Mouse (Mus musculus) ES-E14 (cell line): ENCODE data around the gene Chp1. TPM values are rescaled to one million over a fixed set of nuclear protein-coding genes. Genes with fewer than 3 reads are reported as not detected.
"Not testable (repeated sequence)": the region's sequence is repeated elsewhere in the genome, so short reads cannot be mapped to it uniquely, and the experiment has no call there.

Experiments
- DNase-seq: peaks from one replicate; pipeline ENCODE4 v3.0.0-alpha.2; 2013; ENCODE audit warnings: low read depth, low spot score
- H3K27ac ChIP-seq: 2 replicates; pipeline ENCODE4 v1.5.1; 2012; ENCODE audit warnings: low read depth, mild to moderate bottlenecking, low read length, moderate library complexity, mixed read lengths; ENCODE audit not compliant: poor library complexity, insufficient read depth, severe bottlenecking
- H3K36me3 ChIP-seq: 2 replicates; pipeline ENCODE4 v1.6.1; 2012; ENCODE audit warnings: mild to moderate bottlenecking, low read length, moderate library complexity, mixed read lengths; ENCODE audit not compliant: control insufficient read depth, poor library complexity, insufficient read depth, severe bottlenecking
- H3K4me1 ChIP-seq, 2 experiments: fragments of 150-350 bp in 1 of 2; sonication (generic) in 1 of 2; 2 replicates each; pipeline ENCODE4 v1.6.1; 2012; ENCODE audit warnings: low read length in 2 of 2, mild to moderate bottlenecking in 1 of 2, mixed read lengths in 1 of 2; ENCODE audit not compliant: control insufficient read depth in 2 of 2, insufficient read depth in 2 of 2, poor library complexity in 1 of 2
- H3K4me3 ChIP-seq, 2 experiments: fragments of 150-350 bp in 1 of 2; sonication (generic) in 1 of 2; 2 replicates each; pipeline ENCODE4 v1.5.1; 2012; ENCODE audit warnings: low read length in 2 of 2, low read depth in 1 of 2, mild to moderate bottlenecking in 1 of 2, mixed read lengths in 1 of 2; ENCODE audit not compliant: insufficient read depth in 1 of 2, poor library complexity in 1 of 2, severe bottlenecking in 1 of 2
- H3K9ac ChIP-seq: 2 replicates; pipeline ENCODE4 v1.6.1; 2012; ENCODE audit warnings: low read depth, mild to moderate bottlenecking, low read length, mixed read lengths; ENCODE audit not compliant: poor library complexity, insufficient read depth, severe bottlenecking
- H3K9me3 ChIP-seq: fragments of 150-350 bp; sonication (generic); 2 replicates; pipeline ENCODE4 v1.6.1; 2012; ENCODE audit warnings: low read depth, mild to moderate bottlenecking, low read length; ENCODE audit not compliant: control insufficient read depth, insufficient read depth
- CHD2 ChIP-seq: IDR thresholded peaks from 2 replicates; pipeline ENCODE4 v1.6.1; 2014; ENCODE audit warnings: mild to moderate bottlenecking, low read depth, low read length, inconsistent platforms
- HCFC1 ChIP-seq: IDR thresholded peaks from 2 replicates; pipeline ENCODE4 v1.6.1; 2012; ENCODE audit warnings: low read length, inconsistent platforms, borderline replicate concordance; ENCODE audit not compliant: insufficient read depth
- MAFK ChIP-seq: IDR thresholded peaks from 2 replicates; pipeline ENCODE4 v1.6.1; 2014; ENCODE audit warnings: mild to moderate bottlenecking, low read depth, low read length, inconsistent platforms; ENCODE audit not compliant: insufficient read depth
- ZC3H11A ChIP-seq: IDR thresholded peaks from 2 replicates; pipeline ENCODE4 v1.6.1; 2012; ENCODE audit warnings: low read depth, mild to moderate bottlenecking, inconsistent platforms, low read length, borderline replicate concordance
- ZNF384 ChIP-seq: IDR thresholded peaks from 2 replicates; pipeline ENCODE4 v1.6.1; 2012; ENCODE audit warnings: low read depth, low read length, inconsistent platforms
- in situ Hi-C, 2 experiments: fragments of 600-800 bp; cut with MboI; formaldehyde crosslinking; loops; one replicate each; pipeline ENCODE4 v1.15.1; 2025; ENCODE audit warnings: low sequenced_read_pairs in 2 of 2, inconsistent platforms in 1 of 2; ENCODE audit not compliant: unreplicated experiment in 2 of 2
- total RNA-seq: library from RNA; depleted of rRNA; stranded (reverse); fragments of 300-350 nt; gene quantifications from 2 replicates; pipeline ENCODE4 v1.2.3, GENCODE M21; 2012; rRNA removed

The Chp1 gene
- total RNA-seq, result 21.5 and 29.7 TPM in 2 replicates

DNA sequence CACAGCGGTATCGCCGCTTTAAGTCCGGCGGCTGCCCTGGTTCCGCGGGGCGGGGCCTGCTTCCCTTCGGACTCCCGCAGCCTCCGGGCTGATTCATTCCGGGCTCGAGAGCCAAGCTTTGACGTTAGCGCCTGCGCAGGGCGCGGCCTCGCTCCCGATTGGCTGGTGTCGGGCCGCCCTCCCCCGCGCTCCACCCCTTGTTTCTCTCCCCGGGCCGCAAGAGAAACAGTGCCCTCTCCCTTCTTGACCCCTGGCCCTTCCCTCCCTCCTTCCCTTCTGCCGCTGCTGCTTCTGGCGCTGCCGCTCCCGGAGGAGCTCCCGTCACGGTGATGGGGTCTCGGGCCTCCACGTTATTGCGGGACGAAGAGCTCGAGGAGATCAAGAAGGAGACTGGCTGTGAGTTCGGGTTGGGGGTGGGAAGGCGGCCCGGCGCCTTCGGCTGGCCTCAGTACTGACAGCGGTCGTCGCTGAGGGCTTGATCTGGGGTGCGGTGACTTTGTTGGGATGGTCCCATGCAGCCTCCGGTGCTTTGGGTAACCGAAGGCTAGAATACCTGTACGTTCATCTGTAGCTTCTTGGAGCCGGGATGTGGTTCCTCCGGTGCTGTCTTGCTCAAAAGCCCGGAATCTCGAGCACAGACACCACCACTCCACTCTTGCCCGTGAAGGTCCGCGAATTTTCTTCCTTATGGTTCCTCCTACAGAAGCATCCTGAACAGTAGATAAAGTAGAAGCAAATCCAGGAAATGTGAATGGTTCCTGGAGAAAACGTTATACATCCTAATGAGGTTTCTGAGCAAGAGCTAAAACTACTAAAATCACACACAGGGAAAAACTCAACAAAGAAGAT, at the start of gene Chp1, which contains the start of gene Exd1:
Gene Chp1 (plus strand): TSS at position 176 of the 849 bp plus-strand sequence.
Gene Exd1 (minus strand): TSS at position 106 of the 849 bp plus-strand sequence.
- Histone ChIP-seq H3K9me3 (no peaks in the 10 kb centered on the region), H3K9ac (peak within 1 kb of the TSS; percentile 86), H3K4me1 (no peaks in the 10 kb centered on the region), H3K36me3 (no peaks in the 10 kb centered on the region), H3K4me3 (peak within 1 kb of the TSS; percentile 87 to 96), H3K27ac (peak within 1 kb of the TSS; percentile 62; the same call in 1 of the 2 replicates)
- TF ChIP-seq HCFC1 (no peak; the same call in 1 of the 2 replicates), CHD2 (peak; percentile 15; the same call in 1 of the 2 replicates), ZC3H11A (no peak; the same call in 1 of the 2 replicates), ZNF384 (no peak), MAFK (no peak)
- DNase-seq, result peak; percentile 93
- in situ Hi-C loops, result no loop called here

DNA sequence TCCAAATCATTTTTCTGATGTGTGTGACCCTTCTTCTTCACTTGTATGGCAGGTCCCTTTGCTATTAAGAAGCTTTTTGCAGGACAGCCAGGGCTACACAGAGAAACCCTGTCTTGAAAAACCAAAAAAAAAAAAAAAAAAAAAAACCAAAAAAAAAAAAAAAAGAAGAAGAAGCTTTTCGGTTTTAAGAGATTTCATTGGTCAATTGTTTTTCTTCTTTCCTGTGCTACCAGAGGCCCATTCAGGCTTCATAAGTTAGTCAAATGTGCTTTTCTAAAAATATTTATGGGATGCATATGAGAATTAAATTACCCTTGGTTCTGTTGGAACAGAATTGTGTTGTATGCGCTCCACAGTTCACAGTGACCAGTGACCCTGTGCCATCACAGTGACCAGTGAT, 48.6 kb upstream of the Chp1 start:
- no peaks in the 10 kb centered on the region for H3K9me3 ChIP-seq
- in situ Hi-C loops, result no loop called here
- H3K36me3 ChIP-seq, result no peaks in the 10 kb centered on the region
- H3K4me1 ChIP-seq, result no peaks in the 10 kb centered on the region
- TF ChIP-seq ZNF384 (no peak), HCFC1 (no peak), MAFK (no peak), ZC3H11A (no peak), CHD2 (no peak)
- no peak overlapping the region for H3K27ac ChIP-seq
- H3K9ac ChIP-seq, result no peak overlapping the region
- no peak overlapping the region for H3K4me3 ChIP-seq
- no peak for DNase-seq

DNA sequence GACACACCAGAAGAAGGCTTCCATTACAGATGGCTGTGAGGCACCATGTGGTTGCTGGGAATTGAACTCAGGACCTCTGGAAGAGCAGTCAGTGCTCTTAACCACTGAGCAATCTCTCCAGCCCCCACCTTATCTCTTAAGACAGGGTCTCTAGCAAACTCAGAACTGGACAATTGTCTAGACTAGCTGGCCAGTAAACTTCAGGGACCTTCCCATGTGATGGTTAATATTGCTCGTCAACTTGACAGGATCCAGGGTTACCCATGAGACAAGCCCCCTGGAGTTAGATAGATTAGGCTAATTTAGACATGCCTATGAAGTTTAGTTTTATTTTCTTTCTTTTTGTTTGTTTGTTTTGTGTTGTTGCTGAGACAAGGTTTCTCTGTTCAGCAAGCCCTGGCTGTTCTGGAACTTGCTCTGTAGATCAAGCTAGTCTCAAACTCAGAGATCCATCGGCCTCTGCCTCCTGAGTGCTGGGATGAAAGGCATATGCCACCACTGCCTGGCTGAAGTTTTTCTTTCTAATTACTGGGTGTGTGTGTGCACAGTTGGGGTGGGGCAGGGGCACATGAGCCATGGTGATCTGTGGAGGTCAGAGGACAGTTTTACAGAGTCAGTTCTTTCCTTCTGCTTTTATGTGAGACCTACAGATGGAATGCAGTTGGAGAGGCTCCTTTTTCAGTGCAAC, 46.4 kb upstream of the Chp1 start:
- in situ Hi-C loops, result loop anchor here (10.0 to 25.0 kb wide), 2 partner anchors 164 to 166 kb away; partner anchors contain the start of gene Dll4 (in 1 of the 2)
- TF ChIP-seq MAFK (no peak), ZNF384 (no peak), CHD2 (no peak), HCFC1 (no peak), ZC3H11A (no peak)
- H3K4me3 ChIP-seq, result no peak overlapping the region

DNA sequence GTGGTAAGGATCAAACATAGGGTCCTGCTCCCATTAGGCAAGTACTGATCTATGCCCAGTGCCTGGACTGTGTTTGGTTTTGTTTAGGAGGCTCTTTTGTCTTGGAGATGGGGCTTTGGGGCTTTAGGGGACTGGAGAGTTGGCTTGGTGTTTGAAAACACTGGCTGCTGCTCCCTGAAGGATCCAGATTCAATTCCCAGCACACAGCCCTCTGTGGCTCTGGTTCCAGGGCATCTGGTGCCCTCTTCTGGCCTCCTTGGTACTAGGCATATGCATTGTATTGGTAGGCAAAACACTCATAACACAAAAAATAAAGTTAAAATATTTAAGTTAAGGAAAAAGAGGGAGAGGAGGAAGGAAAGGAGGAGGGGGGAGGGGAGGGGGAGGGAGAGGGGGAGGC, 40.4 kb upstream of the Chp1 start:
- Histone ChIP-seq H3K36me3 (no peaks in the 10 kb centered on the region), H3K4me3 (0 out of 4 replicates have a peak overlapping the region, but pooled peaks of 1 of the 2 experiments have one; percentile 14), H3K4me1 (no peaks in the 10 kb centered on the region; a peak in 1 of 4 replicates), H3K9ac (no peak overlapping the region), H3K9me3 (no peaks in the 10 kb centered on the region), H3K27ac (no peak overlapping the region)
- TF ChIP-seq ZC3H11A, result peak; percentile 75; the same call in 1 of the 2 replicates
- TF ChIP-seq CHD2, result no peak
- 0 out of 2 replicates have a peak, but pooled peaks have one; percentile 35 for TF ChIP-seq ZNF384
- in situ Hi-C loops, result loop anchor here (10.0 to 25.0 kb wide), 2 partner anchors 170 to 172 kb away; partner anchors contain the start of gene Dll4 (in 1 of the 2)
- DNase-seq, result peak; percentile 39

More for the DNA sequence above, 46.4 kb upstream of the Chp1 start:
- H3K9ac ChIP-seq, result no peak overlapping the region
- H3K4me1 ChIP-seq, result no peaks in the 10 kb centered on the region; a peak in 1 of 4 replicates
- no peak overlapping the region for H3K27ac ChIP-seq
- H3K9me3 ChIP-seq, result no peaks in the 10 kb centered on the region
- no peaks in the 10 kb centered on the region for H3K36me3 ChIP-seq
- DNase-seq, result no peak

DNA sequence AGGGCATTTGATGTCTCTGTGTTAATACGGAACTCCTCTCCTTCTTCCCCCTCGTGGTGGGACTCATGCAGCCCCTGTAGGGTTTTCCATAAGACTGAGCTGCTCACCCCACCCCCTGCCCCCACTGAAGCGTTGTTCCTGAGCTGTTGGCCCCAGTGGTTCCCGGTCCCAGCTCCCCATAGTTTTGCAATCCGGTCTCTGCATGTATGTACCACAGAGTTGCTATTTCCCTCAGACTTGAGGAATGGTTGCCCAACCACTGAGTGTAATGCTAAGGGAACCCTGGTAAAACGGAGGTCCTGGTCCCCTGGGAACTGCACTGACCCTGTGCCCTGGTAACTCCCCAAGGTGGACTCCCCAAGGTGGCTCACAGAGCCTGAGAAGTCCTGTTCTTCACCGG, 39.0 kb upstream of the Chp1 start:
- in situ Hi-C loops, result loop anchor here (10.0 to 25.0 kb wide), 2 partner anchors 171 to 174 kb away; partner anchors contain the start of gene Dll4 (in 1 of the 2)
- not testable (repeated sequence) for H3K27ac ChIP-seq, H3K4me3 ChIP-seq, H3K36me3 ChIP-seq, H3K9ac ChIP-seq, H3K9me3 ChIP-seq, H3K4me1 ChIP-seq, DNase-seq
